Mouse (Mus musculus): Measurements from ENCODE around the gene Usp34.
"Not testable (repeated sequence)": the region's sequence is repeated elsewhere in the genome, so short reads cannot be mapped to it uniquely, and the experiment has no call there.

Usp34 gene

DNA sequence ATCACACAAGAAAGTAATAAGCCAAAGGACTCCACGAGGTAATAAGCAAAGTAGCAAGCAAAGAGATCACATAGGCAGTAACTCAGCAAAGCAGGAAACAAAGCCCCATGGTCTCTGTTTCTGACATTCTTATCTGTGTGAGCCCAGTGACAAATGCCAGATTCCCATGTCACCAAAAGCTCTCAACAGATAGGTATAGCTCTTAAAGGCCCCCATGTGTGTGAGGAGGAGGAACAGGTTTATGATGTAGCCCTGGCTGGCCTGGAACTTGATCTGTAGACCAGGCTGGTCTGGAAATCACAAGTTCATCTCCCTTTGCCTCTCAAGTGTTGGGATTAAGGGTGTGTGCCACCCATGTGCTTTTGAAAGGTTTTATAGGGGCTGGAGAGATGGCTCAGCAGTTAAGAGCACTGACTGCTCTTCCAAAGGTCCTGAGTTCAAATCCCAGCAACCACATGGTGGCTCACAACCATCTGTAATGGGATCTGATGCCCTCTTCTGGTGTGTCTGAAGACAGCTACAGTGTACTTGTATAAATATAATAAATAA lies 53.1 kb downstream of the Usp34 start:
- DNase-seq: not testable (repeated sequence)

DNA sequence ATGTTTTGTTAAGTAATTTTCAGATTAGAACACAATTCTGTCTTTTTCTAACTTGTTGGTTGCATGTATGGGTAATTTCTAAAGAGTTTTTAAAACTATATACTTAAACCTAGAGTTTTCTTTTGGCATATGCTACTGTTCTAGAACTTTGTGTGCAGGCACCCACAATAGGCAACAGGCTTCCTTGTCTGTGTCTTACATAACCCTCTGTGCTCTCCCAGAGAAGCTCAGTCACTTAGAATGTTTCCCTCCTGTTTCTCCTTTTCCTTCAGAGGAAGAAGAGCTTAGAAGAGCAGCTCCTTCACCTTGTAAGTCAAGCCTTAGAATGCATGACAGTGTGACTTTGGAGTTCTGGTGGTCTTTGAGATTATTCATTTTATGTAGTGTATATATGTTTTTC lies 55.6 kb downstream of the Usp34 start:
- DNase-seq: no peak

DNA sequence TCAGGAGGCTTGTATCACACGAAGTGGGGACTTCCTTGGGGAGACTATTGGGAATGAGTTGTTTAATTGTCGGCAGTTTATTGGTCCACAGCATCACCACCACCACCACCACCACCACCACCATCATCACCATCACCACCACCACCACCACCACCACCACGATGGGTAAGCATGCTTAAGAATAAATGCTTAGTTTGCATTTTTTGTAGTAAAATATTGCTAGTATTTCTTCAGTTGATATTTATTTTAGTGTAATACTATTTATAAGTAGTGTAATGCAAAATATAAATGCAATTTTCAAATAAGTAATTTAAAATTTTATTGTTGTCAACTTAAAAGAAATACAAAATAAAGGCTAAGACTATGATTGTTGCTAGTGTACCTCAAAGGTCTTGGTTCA lies 57.7 kb downstream of the Usp34 start:
- DNase-seq: no peak

DNA sequence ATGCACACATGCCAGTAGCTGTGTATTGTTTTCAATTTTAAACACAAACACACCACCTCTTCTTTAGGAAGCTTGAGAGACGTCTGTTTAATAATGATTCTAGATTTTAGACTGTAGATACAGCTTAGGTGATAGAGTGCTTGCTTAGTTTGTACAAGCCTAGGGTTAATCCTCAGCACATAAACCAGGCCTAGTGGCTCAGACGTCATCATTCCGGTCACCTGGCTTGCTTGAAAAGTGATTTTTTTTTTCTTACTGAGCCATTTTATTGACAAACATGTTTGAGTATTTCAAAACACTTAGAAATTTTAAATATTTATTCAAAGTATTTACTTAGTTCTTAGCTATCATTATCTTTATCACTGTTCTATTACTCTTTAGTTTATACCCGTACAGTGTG lies 65.3 kb downstream of the Usp34 start:
- no peak for DNase-seq

DNA sequence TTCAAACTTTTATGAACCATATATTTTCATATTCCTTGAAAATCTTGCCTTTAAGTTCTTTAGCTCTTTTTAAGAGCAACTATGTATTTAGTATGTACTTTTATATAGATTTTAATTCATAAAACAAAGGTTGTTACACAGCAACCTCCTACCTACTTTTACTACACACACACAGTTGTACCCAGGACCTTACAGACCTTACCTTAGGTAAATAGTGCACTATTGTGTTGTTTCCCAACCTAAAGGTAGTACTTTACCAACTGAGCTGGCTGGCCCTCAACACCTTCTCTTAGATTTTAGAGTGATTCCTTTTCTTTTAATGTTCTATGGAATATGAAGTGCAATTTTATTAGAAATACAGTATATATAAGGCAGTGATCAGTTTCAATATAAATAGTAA lies 65.8 kb downstream of the Usp34 start:
- no peak for DNase-seq

DNA sequence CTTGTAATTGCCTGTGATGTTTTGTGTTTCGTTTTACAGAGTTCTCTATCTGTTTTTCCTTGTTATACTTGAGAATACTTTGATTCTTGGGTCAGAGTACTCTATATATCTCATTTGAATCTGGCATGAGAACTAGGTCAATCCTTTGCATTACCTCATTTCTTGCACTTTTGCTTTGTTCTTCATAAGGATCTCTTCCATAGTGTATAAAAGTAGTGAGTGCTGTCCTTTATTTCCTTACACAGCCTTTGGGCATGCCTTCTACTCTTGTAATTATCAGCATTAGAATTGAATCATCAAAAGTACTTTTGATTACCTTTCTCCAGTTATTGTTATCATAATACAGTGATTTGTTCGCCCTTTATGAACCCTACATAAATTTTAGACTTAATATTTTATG lies 73.4 kb downstream of the Usp34 start:
- DNase-seq: no peak

DNA sequence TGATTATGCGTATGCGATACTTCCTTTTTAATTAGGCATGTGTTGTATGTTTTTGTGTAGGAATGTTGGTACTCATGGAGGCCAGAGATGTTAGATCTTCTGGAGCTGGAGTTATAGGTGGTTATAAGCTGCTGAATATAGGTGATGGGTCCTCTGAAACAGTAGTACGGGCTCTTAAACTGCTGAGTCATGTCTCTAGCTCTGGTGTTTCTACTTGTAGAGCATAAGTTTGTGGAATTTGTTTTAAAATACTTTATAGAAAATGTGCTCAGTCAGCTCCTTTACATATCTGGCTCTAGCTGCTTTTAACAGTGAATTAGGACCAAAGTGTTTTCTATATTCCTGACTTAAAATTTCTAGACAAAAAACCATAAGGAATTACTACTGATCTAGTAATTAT lies 73.9 kb downstream of the Usp34 start:
- no peak for DNase-seq

DNA sequence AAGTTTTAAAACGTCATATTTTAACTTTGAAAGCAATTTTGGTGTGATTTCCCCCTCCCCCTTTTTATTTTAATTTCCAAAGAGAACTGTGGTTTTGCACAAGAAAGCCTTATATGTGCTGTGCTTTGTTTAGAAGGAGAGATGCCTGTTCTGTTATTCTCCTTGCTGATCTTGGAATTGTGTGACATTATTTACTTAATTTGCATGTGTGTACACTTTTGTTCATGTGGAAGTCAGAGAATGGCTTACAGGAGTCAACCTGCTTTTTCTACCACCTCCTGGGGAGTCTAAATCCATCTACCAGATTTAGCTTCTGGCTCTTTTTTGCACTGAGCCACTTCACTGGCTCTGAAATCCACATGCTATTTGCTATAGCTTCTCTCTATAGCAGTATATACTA lies 76.1 kb downstream of the Usp34 start:
- DNase-seq: no peak

DNA sequence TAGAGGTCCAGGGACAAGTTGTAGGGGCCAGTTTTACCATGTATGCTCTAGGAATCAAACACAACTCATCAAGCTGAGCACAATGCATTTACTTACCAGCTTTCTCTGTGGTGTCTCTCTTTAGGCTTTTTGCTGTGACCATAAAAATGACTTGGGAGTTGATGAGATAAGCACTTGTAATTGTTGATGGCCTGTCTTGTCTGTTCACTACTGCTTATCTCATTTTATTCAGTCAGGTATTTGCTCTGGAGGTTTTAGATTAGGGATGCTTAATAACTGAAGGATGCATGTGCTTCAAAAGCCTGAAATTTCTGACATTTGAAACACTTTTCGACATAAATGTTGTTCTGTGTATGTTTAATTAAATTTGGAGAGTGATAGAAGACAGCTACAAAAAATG lies 83.0 kb downstream of the Usp34 start:
- DNase-seq: no peak

DNA sequence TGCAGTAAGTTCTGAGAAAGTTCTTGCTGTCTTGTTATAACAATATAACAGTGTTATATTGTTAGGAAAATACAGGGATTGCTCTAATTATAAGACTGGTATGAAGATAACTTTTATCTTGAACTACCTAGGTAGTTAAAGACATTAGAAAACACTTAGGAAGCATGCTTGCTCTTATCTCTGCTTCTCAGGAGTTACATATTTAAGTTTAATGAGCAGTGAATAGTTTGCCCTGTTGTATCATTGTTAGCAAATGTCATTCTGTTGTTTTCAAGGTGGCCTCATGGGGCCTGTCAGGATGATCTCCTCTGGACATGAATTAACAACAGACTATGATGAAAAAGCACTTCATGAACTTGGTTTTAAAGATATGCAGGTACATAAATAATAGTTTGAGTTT lies 85.9 kb downstream of the Usp34 start:
- no peak for DNase-seq

DNA sequence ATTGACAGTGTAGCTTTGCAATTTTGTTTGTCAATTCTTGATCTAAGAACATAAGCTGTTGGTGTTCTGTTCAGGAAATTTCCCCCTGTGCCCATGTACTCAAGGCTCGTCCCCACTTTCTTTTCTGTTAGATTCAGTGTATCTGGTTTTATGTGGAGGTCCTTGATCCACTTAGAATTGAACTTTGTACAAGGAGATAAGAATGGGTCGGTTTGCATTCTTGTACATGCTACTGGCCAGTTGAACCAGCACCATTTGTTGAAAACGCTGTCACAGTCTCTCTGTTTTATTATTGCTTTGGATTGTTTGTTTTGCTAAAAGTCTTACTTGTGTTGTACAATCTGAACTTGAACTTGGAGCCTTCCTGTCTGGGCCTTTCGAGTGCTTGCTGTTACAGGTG lies 89.9 kb downstream of the Usp34 start:
- no peak for DNase-seq

DNA sequence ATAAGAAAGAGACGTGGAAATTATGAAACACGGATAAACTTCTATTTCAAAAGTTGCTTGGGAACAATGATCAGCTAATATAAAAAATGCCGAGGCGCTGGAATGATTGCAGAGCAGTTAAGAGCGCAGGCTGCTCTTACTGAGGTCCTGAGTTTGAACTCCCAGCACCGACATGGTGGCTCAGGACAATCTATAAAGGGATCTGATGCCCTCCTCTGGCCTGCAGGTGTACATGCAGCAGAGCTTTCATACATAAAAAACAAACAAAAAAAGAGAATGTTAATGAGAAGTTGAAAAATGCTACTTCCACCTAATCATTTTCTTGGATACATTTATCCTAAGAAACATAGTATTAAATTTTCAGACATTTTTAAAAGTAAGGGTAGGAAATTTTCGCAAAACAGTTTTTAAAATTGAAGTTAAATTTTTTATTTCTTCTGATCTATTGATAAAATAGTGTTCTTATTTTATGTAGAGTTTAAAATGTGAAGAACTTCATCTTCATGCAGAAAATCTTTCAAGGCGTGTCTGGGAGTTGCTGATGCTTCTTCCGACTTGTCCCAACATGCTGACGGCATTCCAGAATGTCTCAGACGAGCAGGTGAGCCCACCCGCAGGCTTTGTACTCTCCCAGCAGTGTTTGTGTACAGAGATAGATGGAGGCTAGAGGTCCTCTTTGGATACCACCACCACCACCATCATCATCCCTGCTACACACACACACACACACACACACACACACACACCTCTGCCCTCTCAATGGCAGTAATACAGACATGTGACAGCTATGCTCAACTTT lies 94.5 kb downstream of the Usp34 start:
- peak in 1 of 2 experiments; percentile 11 for DNase-seq

DNA sequence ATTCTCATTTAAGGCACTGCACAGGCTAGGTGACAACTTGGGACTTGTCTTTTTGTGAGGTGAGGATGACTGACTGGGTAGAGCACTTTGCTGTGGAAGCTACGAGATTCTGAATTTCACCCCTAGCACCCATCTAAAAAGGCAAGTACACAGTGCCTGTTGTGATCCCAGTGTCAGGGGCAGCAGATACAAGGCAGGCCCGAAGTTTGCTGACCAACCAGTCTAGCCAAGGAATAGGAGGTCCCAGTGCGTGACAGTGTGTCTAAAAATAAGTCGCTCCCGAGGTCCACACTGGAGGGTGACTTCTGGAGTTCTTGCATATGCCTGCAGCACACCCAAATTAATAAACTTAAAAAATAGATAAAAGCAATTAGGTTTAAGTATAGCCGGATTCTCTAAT lies 121.6 kb downstream of the Usp34 start:
- no peak for DNase-seq

DNA sequence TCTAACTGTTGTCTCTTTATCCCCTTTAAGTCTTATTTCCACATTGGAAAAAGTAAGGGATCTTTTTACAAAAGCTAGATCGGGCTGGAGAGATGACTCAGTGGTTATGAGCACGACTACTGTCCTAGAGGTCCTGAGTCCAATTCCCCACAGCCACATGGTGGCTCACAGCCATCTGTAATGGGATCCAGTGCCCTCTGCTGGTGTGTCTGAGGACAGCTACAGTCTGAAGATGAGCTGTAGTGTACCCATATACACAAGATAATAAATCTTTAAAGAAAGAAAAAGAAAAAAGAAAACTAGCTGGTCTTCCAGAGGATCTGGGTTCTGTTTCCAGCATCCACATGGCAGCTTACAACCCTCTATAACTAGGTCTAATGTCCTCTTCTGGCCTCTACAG lies 123.3 kb downstream of the Usp34 start:
- DNase-seq: no peak

DNA sequence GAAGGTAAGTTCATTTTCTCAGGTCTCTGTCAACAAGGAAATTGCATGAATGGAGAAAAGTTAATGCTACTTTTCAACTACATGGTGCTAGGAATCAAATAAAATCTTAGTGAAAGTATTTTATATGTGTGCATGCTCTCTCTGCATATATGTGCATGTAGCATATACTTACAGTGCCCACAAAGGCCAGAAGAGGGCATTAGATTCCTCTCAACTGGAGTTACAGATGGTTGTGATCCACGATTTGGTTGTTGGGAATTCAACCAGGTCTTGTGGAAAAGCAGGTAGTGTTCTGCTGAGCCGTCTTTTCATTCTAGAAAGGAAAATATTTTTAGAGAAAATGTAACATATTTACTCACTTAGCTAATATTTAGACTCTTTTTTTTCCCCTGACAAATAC lies 129.4 kb downstream of the Usp34 start:
- no peak for DNase-seq

DNA sequence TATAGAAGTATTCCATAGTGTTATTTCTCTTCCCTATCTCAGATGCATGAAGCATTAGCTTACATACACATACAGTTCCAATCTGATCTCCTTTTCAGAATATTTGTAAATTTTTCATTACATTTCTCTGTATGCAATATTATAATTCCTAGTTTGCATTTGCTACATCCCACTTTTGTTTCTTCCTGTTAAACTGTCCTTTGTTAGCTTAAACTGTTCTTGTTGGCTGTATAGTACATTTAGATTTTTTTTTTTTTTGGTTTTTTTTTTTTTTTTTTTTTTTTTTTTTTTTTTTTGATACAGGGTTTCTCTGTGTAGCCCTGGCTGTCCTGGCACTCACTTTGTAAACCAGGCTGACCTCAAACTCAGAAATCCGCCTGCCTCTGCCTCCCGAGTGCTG lies 159.2 kb downstream of the Usp34 start:
- not testable (repeated sequence) for DNase-seq

DNA sequence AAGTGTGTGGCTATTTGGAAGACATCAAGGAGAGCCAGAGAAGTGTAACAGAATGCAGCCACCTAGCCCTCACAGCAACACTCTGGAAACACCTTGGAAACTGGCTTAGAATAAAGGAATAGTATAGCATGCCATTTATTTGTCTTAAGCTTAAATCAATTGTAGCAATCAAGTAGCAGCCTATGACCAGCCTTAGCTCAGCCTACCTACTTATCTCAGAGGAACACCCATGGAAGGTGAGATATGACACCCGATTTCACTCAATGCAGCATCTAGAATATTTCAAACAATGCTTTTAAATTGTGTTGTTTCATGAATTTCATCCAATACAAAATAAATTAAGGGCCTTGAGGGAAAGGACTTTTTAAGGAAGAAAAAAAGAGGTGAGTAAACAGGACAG lies 183.3 kb downstream of the Usp34 start:
- no peak for DNase-seq

DNA sequence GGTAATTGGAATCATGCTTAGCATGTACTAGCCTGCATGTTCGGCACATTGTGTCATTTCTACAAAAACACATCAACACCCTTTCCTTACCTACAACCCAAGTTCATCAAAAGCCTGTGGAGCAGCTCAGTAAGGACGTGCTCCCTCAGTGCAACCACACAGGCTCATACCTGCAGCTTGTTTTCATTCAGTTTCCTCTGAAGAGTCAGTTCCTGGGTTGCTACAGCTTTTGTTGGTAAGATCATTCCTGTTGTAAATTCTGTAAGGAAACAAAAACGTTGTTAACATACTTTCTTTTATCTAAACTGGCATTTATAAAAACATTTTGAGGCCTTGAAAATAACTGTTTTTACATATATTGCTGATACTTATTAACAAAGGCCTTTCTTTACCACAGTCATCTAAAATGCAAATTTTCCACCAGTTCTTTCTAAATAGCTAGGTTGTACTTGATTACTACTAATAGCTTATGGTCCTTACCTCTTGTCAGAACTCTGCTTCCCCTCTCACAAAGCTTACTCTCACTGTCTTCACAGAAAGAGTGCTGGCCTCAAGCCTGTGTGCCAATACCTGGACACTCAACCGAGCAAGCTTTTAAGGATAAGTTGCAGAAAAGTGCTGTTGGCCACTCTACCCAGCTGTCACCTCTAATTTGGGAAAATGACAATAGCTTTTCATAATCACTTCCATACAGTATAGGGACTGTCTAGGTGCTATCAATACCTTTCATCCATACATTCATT lies 185.5 kb downstream of the Usp34 start:
- no peak for DNase-seq

DNA sequence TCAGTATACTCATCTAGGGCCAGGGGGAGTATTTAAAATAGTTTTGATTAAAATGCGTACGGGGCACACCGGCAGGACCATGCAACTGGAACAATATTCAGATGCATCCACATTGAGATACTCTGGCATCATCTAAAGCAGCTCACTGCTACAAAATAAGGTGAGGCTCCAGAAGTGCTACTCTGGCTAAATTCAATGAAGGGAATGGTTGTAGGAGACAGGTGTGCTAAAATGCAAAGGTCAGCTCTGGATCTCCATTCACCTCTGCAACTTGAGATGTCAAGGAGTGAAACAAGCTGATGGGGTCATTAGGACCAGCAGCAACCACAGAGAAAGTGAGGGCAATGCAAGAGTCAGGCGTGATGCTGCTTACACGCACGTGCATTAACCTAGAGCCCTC lies 188.5 kb downstream of the Usp34 start:
- DNase-seq: no peak

DNA sequence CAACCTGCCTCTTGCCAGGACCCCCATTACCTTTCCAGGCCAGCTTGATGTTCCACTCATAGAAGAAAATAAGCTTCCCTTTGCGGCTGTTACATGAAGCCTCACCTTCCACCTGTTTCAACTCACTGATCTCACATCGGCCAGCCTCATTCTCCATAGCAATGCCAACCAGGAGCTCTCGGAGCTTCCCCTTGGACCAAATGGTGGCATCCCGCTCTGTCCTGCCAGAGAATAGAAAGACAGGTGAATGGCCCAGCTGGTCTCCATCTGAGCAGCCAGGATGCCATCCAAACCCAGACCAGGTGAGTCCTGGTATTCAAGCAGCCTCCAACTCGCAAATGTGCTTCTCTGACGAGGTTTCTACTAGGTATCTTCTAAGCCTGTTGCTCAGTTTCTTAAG lies 190.0 kb downstream of the Usp34 start:
- DNase-seq: peak; percentile 68 to 70

DNA sequence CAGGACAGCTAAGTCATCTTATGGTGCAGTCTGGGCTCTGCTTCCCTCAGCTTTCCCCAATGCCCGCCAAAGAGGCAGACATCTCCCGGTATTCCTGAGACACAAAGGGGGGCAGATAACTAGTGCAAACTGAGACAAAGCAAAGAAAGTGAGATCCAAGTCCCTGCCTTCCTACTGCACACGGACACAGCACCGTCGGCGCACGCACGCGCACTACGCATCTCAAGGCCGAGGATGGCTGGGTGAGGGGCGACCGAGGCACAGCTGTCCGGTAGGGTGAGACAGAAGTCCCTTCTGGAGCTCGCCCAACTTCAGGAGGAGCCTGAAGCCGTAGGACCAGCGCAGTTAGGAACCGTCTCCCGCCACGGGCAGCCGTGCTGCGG lies 190.6 kb downstream of the Usp34 start:
- DNase-seq: peak in 1 of 2 experiments; percentile 77

DNA sequence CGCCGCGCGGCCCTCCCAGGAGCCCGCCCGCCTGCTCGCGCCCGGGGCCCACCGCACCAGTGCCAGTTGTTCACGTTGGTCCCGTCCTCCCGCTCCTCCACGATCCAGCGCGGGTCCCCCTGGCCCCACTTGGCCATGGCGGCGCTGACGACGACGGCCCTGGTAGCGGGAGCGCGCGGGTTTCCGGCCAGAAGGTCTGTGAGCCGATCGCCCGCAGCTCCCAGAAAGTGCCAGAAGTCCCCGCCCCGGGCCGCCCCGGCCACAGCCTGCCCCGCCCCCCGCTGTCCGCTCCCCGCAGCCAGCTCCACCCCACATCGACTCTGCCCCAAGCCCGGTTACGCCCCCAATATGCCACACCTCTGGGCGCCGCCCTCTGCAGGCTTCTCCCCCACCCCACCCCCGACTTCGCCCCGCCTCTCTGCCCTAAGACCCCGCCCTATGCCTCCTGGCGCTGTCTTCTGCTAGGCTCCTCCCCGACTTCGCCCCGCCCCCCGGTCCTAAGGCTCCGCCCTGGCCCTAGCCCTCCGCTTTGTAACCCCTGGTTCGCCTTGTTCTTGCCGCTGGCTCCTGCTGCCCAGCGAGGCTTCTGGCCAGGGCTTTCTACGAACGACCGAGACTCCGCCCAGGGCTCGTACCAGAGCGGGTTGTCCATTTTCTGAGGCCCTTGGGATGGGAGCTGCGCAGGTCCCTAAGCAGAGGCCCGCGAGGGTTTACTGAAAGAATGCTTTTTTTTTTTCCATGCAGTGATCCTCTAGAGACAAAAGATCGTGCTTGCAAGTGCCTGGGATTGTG lies 191.2 kb downstream of the Usp34 start, which contains the start of gene Ahsa2:
Ahsa2 (minus strand) TSS at position 313 of the 792 bp plus-strand sequence.
- peak; percentile 93 to 97 for DNase-seq

DNA sequence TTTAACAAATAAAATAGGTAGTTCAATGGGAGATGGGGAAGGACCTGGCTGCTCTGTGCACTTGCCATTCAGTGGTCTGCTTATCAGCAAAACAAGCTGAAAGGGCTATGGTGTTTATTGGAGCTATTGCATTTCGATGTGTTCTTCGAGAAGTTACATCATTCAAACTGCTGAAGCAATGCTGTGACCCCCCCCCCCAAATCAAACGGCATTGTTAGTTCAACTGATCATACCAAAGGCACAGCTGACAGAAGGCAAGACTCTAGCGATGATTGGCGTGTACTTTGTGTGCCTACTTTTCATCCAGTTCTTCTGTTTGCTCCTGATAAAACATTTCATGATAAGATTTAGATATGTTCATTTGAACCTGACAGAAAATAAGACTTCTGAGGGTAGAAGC lies 191.9 kb downstream of the Usp34 start:
- no peak for DNase-seq

Measured in cerebellum, postnatal 25 days (tissue).